Mouse (Mus musculus): ENCODE data around the gene Lpin2. TPM values are rescaled to one million over a fixed set of nuclear protein-coding genes. Genes with fewer than 3 reads are reported as not detected.

Lpin2 gene
- total RNA-seq, 1 experiment from 2014 or later, result 47.3 TPM

DNA sequence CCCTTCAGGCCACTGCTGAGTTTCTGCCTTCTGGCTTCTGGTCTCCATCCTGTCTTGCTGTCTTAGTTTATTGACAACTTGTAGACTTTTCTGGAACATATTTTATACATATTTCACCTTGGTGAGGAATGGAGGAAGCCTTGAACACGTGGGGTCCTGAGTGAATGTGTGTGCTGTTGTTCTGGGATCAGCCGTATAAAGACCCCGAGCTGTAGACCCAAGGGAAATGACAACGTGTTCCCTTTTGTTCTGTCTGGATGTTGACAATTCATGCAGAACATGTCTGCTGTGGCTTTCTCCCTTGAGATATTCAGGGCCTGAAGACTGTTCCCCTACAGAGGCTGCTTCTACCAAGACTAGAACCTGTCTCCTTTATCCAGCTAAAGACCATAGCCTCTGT lies 5.0 kb upstream of the Lpin2 start:
- no peak for DNase-seq

DNA sequence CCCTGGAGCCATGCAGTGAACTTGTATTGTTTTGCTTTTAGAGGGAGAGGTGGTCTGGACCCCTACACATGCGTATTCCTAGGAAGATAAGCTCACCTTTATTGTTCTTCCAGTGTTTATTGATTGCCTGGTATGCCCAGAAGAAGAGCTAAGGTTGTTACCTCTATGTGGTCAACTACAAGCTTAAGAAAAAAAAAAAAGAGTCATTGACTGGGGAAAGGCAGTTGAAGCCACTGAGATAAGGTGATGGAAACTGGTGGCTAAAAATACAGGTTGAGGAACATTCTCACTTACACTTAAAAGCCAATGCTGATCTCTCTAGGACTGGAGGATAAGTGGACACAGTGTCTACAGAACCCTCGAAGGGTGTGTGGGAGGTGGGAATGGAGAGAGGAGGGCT lies 4.4 kb upstream of the Lpin2 start:
- no peak for DNase-seq

DNA sequence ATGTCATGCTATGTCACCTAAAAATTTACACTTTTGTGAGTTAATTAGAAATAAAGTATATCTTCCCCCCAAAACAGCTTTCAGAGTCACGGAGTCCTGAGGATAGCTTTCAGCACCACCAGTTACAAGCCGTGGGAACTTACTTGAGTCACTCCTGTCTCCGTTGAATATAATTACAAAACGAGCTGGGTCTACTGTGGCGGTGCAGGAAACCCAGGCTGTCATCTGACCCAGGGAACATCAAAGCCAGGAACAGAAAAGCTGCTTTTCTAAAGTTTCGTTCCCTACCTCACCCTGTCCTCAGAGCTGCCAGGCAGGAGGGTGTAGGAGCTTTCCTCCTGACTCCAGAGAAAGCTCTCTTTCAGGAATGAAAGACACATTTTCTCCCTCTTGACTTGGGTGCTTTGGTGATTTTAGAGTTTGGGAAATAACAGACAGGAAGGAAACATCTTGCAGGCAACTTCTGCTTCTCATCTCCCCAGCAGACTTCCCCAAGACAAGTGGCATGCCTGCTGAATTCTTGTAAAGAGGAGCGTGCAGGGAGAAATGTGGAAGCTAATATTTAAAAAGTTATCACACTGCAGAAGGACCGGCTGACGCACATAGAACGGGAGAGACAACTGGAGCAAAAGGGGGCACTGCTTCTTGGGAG lies 3.7 kb upstream of the Lpin2 start:
- DNase-seq, result no peak

DNA sequence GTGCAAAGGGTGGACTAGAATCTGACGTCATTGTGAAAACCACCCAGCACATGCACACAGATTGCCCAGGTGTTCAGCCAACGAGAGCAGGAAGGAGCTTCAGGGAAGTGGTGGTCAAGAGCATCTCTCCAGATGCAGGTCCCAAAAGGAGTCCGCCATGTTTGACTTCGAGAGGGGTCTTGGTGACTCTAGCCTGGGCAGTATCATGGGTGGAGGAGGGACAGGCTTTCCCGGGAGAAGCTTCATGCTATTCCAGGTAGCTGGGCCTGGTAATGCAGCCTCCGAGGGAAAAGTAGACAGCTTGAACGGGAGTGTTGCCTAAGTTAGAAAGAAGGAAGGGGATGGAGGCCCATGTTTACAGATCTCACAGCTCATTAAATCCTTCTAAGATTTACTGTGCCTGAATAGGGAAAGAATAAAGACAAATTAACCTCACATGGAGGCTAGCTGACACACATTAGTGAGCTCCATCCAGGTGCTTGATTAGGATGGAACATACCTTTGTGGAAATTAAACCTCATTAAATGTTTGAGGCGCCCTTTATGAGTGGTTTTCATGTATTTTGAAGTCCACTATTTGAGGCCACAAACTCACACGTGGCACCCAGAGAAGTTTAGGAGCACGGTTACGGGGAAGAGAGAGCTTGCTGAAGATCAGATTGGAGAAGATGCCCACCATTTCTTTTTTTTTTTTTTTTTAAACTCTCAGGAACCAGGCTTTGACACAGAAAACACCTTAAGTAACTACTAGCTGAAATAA lies 2.6 kb upstream of the Lpin2 start:
- DNase-seq, result no peak

DNA sequence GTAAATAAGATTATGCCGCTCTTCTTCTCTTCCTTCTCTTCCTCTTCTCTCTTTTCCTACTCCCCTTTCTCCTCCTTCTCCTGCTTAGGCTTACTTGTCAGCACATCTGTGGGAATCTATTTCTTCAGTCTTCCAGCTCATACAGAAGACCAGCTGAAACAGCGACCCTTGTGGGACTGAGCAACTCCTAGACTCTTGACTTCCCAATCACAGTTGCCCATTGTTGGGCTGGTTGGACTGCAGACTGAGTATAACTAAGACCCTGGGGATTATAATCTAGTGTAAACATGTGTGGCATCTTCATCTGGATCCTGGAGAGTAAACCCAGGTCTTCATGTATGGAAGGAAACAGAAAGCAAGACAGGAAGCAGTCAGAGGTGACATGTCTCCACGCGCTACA lies 1.8 kb upstream of the Lpin2 start:
- no peak for DNase-seq

DNA sequence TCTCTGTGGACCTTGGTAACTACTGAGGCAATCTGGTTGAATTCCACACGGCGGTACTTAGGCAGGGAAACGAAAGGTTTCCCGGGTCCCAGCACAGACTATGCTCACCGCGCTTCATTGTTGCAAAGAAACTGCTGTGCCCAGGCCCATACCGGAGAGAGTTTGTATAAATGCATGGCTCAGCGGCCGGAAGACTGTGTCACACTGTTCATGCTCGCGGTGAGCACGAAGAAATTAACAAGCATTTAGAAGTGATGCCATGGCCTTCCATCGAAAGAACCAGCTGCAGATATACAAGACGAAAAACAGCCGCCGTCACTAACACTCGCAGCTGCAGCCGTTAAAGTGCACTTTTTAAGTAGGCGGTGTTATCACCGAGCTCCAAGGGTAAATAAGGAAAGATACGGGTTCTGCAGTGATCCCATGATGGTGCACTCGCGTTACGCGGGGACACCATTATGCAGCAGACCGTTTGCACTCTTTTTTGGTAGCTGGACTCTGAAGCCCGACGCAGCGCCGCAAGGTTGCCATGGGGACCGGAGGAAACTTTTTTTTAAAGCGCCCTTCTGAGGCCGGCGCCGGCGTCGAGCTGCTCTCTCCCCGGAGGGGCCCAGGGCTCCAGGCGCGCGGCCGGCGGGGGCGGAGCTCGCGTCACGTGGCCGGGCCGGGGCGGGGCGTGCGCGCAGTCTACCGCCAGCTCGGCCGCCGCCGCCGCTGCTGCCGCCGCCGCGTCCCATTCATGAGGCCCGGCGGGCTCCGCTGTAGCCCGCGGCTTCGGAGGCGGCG lies 704 bp downstream of the Lpin2 start:
- DNase-seq, result peak; percentile 95

DNA sequence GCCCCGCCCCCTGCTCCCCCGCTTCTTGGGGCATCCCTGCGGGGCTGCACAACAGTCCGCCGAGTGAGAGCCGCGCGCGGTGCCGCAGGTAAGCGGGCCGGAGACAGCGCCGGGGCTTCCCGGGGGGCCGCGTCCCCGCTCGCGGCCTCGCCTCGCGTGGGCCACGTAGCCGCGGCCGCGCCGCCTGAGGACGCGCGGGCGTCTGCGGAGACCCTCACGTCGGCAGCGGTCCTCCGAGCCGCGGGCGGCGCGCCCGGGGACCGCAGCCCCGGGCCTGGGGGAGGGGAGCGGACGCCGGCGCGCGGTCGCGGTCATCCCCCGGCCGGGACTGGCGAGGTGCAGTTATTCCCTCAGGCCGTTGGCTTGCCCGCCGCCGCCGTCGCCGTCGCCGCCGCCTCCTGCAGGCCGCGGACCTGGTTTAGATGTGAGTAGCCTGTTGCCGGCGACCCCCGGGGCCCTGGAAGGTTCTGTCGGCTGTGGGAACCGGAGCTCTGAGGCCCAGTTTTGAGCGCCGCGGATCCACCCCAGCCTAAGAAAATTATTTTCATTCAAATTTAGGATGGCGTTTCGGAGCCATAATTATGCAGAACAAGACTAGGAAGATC lies 1.4 kb downstream of the Lpin2 start:
- peak; percentile 41 for DNase-seq

DNA sequence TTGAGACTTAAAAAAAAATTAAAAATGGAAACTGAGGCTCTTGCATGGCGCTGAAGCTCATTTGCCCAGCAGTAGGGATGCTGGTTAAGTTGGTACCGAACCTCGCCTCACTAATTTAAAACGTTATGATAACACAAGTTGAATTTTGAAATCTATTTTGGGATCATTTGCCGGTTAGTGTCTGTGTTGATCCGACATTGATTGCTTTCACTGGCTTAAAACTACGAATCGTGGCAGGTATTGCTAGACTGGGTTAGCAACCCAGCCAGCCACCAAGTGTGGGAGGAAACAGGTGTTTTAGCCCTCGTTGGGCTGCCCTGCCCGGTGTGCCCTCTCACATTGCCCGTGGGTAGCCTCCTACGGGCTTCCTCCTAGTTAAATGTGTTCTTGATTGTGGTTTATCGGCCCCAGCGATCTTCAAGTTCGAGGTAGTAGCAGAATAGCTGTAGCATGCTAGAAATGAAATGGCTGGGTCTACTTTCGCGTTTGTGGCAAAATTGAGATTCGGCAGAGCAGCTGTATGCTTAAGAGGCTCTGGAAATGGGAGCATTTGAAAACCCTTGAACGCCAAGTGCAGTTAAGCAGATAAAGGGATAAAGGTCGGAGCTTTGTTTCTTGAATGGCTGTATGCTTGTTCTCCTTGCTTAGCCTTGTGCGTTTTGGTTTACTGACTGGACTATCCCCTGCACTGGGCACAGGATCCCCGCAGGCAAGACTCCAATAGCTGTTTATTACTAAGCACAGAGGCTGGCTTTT lies 2.2 kb downstream of the Lpin2 start:
- no peak for DNase-seq

DNA sequence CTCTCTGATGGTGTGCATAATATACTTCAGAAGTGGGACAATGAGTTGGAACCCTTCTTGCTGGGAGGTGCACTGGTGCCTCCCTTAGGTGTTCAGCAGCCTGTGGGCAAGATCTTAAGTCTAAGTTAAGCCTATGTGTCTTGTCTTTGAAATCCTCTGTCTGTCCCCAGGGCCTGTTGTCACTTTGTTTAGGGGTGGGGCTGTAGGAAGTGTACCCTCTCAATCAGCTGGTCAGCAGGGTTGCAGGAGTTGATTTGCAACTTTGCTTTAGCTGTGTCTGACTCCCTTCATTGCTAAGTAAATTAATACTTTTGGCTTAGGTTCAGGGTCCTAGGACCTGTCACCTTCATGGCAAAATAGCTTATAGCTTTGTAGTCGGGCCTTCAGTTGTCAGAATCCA lies 3.0 kb downstream of the Lpin2 start:
- no peak for DNase-seq

DNA sequence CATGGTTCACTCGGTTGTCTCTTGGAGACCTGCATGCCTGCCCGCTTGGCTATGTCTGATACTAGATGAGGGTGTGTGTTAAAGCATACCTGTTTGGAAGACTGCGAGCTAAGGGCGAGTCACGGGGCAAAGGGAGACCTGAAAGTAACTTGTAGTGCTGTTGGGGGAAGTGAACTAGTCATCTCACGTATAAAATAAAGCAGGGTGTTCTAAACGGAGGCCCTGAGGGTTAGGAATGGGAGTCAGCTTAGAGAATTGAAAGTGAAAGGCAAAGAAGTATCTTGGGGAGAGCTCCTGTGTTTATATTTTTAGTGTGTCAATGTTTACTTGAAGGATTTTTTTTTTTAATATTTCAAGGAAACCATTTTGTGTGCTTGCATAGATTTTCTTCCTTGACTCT lies 8.2 kb downstream of the Lpin2 start:
- DNase-seq, result no peak

DNA sequence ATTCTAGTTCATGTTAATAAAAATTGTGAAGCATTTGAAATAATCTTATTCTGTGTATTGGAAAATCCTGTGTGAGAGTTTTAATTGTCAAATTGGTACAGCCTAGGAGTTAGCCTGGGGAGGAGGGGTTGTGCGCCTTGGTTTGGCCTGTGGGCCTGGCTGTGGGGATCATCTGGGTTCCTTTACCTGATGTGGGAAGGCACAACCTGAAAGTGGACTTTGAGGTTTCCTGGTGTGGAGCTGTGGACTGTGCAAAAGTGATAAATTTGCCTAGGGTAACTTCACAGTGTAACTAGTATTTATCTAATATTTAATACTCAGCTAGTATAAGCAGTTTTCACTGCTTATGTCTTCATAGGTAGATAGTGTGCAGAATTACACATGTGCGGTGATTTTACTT lies 8.7 kb downstream of the Lpin2 start:
- DNase-seq, result no peak

DNA sequence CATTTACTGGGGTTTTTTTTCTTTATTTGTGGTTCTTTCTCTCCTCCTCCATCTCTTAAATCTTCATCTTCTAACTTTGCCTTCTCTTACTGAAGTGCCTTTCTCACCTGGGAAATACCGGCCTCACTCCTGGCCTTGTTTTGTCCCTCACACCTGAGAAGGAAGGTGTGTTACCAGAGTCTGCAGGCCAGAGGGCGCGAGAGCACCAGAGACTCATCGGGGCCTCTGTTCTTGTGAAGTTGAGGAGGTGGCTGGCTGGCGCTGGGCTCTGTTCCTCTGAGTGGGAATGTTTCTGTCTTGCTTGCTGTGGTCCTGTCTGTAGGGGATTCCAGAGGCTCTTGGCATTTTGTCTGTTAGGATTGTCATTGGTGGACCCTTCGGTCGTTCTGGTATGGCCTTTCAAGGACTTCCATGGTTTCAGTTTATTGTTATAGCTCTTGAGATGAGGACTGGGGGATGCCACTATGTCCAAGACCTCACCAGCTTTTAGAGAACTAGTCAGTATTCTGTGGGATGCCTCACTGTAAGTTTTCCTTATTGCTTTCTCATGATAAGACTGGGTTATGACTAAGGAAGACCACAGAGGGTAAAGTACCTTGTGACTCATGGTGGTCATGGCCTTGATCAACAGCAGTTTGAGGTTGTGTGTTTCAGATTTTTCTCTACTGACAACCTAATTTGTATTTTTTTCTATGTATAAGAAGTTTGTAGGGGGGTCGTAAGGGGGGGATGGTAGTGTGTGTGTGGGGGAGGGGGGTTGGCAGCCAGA lies 9.5 kb downstream of the Lpin2 start:
- DNase-seq, result no peak

DNA sequence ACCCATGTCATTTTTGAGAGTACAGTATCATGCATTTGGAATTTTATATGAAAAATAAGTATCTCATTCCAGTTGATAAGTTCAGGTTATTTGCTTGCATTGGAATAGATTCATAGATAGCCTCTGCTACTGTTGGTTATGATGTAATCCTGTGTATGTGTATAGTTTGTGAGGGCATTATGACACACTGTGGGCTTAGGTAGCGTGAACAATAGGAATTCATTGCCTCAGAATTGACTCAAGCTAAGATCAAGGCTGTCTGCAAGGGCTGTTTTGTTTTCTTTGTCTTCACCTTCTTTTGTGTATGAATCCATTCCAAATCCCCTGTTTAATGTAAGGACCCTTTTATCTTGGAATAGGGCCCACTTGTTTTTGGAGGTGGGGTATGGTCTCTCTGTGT lies 10.7 kb downstream of the Lpin2 start:
- no peak for DNase-seq

DNA sequence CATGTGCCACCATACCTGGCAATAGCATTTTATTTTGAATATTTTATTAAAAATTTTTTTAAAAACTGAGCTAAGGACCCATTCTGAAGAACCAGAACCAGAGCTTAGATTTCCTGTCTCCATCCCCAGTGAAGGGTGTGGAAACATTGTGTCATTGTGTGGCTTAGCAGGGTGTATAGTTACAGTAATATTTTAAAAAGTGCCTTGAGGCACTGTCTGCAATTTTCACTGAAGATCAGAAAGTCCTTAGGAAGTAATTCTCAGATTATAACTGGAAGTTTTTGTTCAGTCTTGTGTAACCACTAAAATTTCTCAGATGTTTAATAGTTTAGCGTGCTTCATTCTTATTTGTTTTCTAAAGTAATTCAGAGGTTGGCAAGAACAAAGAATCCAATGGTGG lies 11.1 kb downstream of the Lpin2 start:
- no peak for DNase-seq

DNA sequence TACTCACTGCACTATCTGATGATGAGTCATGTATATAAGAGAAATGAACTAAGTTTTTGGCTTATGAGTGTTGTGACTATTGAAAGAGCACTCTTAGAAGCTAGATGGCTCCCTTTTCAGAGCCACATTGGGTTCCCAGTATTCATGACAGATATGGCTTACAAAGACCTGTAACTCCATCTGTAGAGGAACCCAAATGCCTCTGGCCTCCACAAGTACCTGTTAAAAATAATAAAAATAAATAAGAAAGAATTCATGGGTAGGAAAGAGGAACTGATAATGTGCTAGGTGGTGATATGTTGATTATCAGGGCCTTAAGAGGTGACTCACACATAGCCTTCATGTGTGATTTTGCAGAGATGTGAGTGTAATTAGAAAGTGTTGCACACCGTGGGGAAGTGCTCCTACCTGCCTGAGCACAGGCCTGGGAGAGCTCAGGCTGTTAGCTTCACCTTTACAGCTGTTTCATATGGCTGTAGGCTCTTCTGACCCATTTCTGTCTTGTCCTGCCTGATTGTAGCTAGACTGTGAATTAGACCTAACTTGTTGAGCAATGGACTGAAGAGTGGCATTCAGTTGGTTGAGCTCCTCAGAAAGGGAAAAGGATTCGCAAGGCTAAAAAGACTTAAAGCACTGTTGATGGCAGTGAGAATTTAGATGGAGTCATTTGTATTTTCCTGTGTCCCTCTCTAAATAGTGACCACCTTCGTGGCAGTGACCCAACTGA lies 12.7 kb downstream of the Lpin2 start:
- no peak for DNase-seq

DNA sequence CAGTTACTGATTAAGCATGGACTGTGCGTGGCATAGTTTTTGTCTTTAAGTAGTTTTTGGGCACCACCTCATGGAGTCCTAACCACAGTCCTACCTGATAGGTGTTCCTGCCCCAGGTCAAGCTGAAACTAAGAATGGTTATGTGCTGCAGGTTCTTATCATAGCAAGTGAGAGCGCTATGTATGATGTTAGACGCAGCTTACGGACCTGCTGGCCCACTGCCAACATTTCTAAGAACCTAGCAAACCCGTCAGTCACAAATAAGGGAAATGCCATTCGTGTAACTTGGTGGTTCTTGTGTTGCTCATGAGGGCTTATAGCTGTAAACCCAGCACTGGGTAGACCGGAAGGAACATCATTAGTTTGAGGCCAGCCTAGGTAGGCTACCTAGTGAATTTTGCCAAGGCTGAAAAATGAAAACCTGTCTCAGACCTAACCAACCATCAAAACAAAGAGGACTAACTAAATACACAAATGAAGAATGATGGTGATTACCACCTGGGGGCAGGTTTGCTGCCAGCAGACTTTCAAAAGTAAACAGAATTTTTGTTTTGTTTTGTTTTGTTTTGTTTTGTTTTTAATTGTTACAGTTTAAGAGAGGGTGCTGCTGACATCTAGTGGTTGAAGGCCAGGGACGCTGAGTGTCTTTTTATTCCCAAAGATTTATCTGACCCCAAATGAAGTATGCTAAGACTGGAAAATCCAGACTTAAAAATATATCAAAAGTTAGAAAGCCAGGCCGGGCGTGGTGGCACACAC lies 13.5 kb downstream of the Lpin2 start:
- DNase-seq, result peak; percentile 46

DNA sequence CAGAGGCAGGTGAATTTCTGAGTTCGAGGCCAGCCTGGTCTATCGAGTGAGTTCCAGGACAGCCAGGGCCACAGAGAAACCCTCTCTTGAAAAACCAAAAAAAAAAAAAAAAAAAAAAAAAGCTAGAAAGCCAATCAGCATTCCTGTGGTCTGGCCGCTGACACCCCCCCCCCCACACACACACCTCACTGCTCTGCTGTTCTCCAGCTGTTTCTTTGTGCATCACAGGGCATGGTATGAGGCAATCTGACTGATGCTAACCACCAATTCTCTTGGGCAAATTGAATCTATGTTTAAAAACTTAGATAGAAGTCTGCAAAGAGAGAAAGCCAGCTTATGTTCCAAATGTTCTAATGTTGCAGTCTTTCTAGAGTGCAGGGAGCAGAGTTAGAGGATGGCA lies 14.1 kb downstream of the Lpin2 start:
- DNase-seq, result no peak

DNA sequence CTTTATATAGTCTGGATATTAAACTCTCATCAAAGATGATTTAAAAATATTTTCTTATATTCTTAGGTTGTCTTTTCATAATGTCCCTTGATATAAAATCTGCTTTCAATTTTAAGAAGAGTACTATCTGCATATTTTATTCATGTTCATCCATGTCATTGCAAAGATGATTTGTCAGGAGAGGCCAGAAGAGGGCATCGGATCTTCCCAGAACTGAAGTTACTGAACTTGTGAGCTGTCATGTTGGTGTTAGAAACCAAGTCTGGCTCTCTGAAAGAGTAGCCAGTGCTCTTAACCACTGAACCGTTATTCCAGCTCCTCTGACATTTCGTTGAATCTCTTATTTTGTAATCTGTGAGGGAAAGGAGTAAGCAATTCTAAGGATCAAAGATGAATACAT lies 17.0 kb downstream of the Lpin2 start:
- DNase-seq, result no peak

DNA sequence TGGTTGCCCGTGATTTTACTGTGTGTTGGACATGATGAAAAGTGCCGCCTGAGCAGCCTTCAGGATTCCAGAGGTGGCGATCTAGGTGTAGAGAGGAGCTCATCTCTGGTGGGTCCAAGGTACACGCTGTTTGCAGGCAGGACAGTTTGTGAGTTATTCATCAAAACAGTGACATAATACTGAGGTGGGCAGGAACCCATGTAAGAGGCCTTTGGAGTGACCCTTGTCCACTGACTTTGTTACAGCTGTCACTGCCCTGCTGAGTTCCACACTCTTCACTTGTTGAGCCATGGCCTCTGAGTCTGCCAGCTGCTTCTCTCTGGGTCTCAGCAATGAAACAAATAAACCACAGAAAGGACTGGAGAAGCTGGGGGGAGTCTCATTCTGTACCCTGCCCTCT lies 19.8 kb downstream of the Lpin2 start:
- DNase-seq, result no peak
